ENCODE assay signal across 8 mouse cellular contexts in the genomic region with DNA sequence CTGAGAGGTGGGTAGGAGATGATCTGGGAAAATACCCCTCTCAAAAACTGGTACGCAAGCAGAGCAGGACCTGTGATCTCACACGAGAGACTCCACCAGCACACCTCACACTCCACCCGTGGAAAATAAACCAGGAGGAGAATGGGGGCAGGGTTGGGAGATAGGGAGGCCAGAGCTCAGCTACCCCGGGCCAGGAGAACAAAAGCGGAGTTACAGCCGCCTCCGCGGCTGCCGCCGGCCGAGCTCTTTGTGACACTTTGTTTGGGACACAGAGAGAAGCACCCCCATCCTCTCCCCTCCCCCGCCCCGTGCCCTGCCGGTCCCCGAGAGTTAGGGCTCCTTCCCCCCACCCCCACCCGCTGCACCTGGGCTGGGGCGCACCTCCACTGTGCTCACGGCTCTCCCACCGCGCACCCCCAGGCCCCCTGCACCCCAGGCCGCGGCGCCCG. TPM values are rescaled to one million over a fixed set of nuclear protein-coding genes. Genes with fewer than 3 reads are reported as not detected.
DNase-seq lines count a peak whose midpoint lies in the region; ATAC-seq and TF ChIP-seq lines count a peak whose summit lies in the region.

No protein-coding gene starts in this region.

- H3K36me3 ChIP-seq in forebrain, postnatal 0 days (ENCODE audit: insufficient read depth): no peaks in the 10 kb centered on the region; the same call in 1 of the 2 replicates
- peaks cover 18% of the 10 kb centered on the region for H3K36me3 ChIP-seq in limb, embryonic 10.5 days
- H3K36me3 ChIP-seq in midbrain, embryonic 16.5 days (ENCODE audit: control insufficient read depth, insufficient read depth, low read length): no peaks in the 10 kb centered on the region; the same call in 1 of the 2 replicates

- peak overlapping the region; percentile 72 for H3K27ac ChIP-seq in left cerebral cortex, adult 2 months
- H3K27ac ChIP-seq in forebrain, postnatal 0 days (ENCODE audit: low read depth, low read length): peak overlapping the region; percentile 90
- peak overlapping the region; percentile 96 for H3K27ac ChIP-seq in limb, embryonic 10.5 days
- H3K27ac ChIP-seq in midbrain, embryonic 16.5 days (ENCODE audit: low read length): peak overlapping the region; percentile 95

- no peak for TF ChIP-seq CTCF in left cerebral cortex, adult 2 months (IDR thresholded peaks at IDR 0.05)
- TF ChIP-seq CTCF in forebrain, postnatal 0 days (IDR thresholded peaks at IDR 0.05; ENCODE audit: low read depth): no peak

- intact Hi-C loops in left cerebral cortex, adult 2 months (cut with DNase I): no loop called here
- intact Hi-C loops in gastrocnemius, postnatal 36 days (cut with DNase I): no loop called here

- under 1% methylated on average over 20 of the region's 24 CpGs for WGBS in forebrain, postnatal 0 days
- WGBS in limb, embryonic 10.5 days: 2% methylated on average over 16 of the region's 24 CpGs
- 2% methylated on average over 19 of the region's 24 CpGs for WGBS in midbrain, embryonic 16.5 days

- peak overlapping the region; percentile 65 for H3K4me2 ChIP-seq in forebrain, postnatal 0 days (ENCODE audit: low read depth)
- peak overlapping the region; percentile 68 for H3K4me2 ChIP-seq in midbrain, embryonic 16.5 days (ENCODE audit: low read length)

- peak overlapping the region; percentile 74 for H3K9ac ChIP-seq in forebrain, postnatal 0 days
- H3K9ac ChIP-seq in midbrain, embryonic 16.5 days (ENCODE audit: low read depth, low read length): peak overlapping the region; percentile 81

- no peaks in the 10 kb centered on the region for H3K27me3 ChIP-seq in forebrain, postnatal 0 days (ENCODE audit: insufficient read depth, low read length)
- H3K27me3 ChIP-seq in limb, embryonic 10.5 days (ENCODE audit: low read depth, poor library complexity, severe bottlenecking): no peaks in the 10 kb centered on the region
- H3K27me3 ChIP-seq in midbrain, embryonic 16.5 days (ENCODE audit: control insufficient read depth, insufficient read depth, low read depth, low read length): no peaks in the 10 kb centered on the region

- ATAC-seq in forebrain, postnatal 0 days: peak; percentile 2; the same call in 1 of the 2 replicates
- ATAC-seq in midbrain, embryonic 16.5 days: peak; percentile 2; the same call in 1 of the 2 replicates

- no peak for DNase-seq in left cerebral cortex, adult 2 months (ENCODE audit: extremely low spot score in 1 of 2, low spot score in 2 of 2)
- no peak for DNase-seq in left cerebral cortex, adult 18-20 months (ENCODE audit: low spot score in 2 of 2)
- DNase-seq in cerebellum, adult 11 months: peak; percentile 63
- DNase-seq in forebrain, postnatal 0 days: peak; percentile 46
- peak; percentile 72 for DNase-seq in limb, embryonic 10.5 days (ENCODE audit: low spot score)
- DNase-seq in yolk sac, embryonic 10.5 days (ENCODE audit: low spot score): peak; percentile 47
- DNase-seq in gastrocnemius, postnatal 36 days: no peak

- H3K9me3 ChIP-seq in forebrain, postnatal 0 days (ENCODE audit: low read length): no peaks in the 10 kb centered on the region
- no peaks in the 10 kb centered on the region for H3K9me3 ChIP-seq in limb, embryonic 10.5 days (replicated peaks)
- no peaks in the 10 kb centered on the region for H3K9me3 ChIP-seq in midbrain, embryonic 16.5 days (replicated peaks; ENCODE audit: control insufficient read depth, low read length, poor library complexity, severe bottlenecking)

- H3K4me1 ChIP-seq in forebrain, postnatal 0 days (ENCODE audit: insufficient read depth): peaks cover 24% of the 10 kb centered on the region
- H3K4me1 ChIP-seq in limb, embryonic 10.5 days: peaks cover 78% of the 10 kb centered on the region
- H3K4me1 ChIP-seq in midbrain, embryonic 16.5 days (ENCODE audit: control insufficient read depth, insufficient read depth, low read length): peaks cover 63% of the 10 kb centered on the region

- peak overlapping the region; percentile 45 for H3K4me3 ChIP-seq in left cerebral cortex, adult 2 months
- peak overlapping the region; percentile 70 for H3K4me3 ChIP-seq in forebrain, postnatal 0 days (ENCODE audit: low read depth, low read length)
- H3K4me3 ChIP-seq in limb, embryonic 10.5 days: peak overlapping the region; percentile 80
- H3K4me3 ChIP-seq in midbrain, embryonic 16.5 days (ENCODE audit: low read depth, low read length): peak overlapping the region; percentile 64

RNA-seq across cellular contexts. Expression of a gene that starts 1.7 kb away (rescaled TPM):
- under 1 TPM in 1 of 2 experiments, not detected in 1; 0.37 TPM for total RNA-seq in left cerebral cortex, adult 2 months (2021)
- under 1 TPM; 0.28 to 0.56 TPM for total RNA-seq in left cerebral cortex, adult 18-20 months (2021)
- 0.38 TPM in 1 of 2 replicates, not detected in the other for total RNA-seq in forebrain, postnatal 0 days (2014; rRNA removed)
- 0.67 TPM in 1 of 2 replicates, not detected in the other for polyA plus RNA-seq in forebrain, postnatal 0 days (2015; fragmentation: Nextera tagmentation; extraction: Ambion mirVana)
- 0.41 and 0.66 TPM in 2 replicates for polyA plus RNA-seq in limb, embryonic 10.5 days (2016; fragmentation: Nextera tagmentation; extraction: Ambion mirVana)
- 0.16 and 1.0 TPM in 2 replicates for polyA plus RNA-seq in midbrain, embryonic 16.5 days (2015; fragmentation: Nextera tagmentation; extraction: Ambion mirVana)
- 1 to 10 TPM; 1.3 to 1.5 TPM for total RNA-seq in gastrocnemius, postnatal 36 days (2021)

RNA-seq across cellular contexts. Expression of a gene that starts 6.7 kb away (rescaled TPM):
- total RNA-seq in left cerebral cortex, adult 2 months (2021): 10 to 100 TPM; 36.4 to 41.4 TPM
- 10 to 100 TPM; 40.6 to 41.3 TPM for total RNA-seq in left cerebral cortex, adult 18-20 months (2021)
- 37.2 and 51.4 TPM in 2 replicates for total RNA-seq in forebrain, postnatal 0 days (2014; rRNA removed)
- polyA plus RNA-seq in forebrain, postnatal 0 days (2015; fragmentation: Nextera tagmentation; extraction: Ambion mirVana): 16.6 and 19.8 TPM in 2 replicates
- 45.6 and 51.1 TPM in 2 replicates for polyA plus RNA-seq in limb, embryonic 10.5 days (2016; fragmentation: Nextera tagmentation; extraction: Ambion mirVana)
- polyA plus RNA-seq in midbrain, embryonic 16.5 days (2015; fragmentation: Nextera tagmentation; extraction: Ambion mirVana): 30.3 and 33.6 TPM in 2 replicates
- 10 to 100 TPM in 1 of 2 experiments, 1 to 10 TPM in 1; 9.7 to 12.4 TPM for total RNA-seq in gastrocnemius, postnatal 36 days (2021)

RNA-seq across cellular contexts. Expression of a gene that starts 28.5 kb away (rescaled TPM):
- not detected for total RNA-seq in left cerebral cortex, adult 2 months (2021)
- total RNA-seq in left cerebral cortex, adult 18-20 months (2021): not detected
- total RNA-seq in forebrain, postnatal 0 days (2014; rRNA removed): not detected in 2 replicates
- not detected in 2 replicates for polyA plus RNA-seq in forebrain, postnatal 0 days (2015; fragmentation: Nextera tagmentation; extraction: Ambion mirVana)
- polyA plus RNA-seq in limb, embryonic 10.5 days (2016; fragmentation: Nextera tagmentation; extraction: Ambion mirVana): not detected in 2 replicates
- not detected in 2 replicates for polyA plus RNA-seq in midbrain, embryonic 16.5 days (2015; fragmentation: Nextera tagmentation; extraction: Ambion mirVana)
- total RNA-seq in gastrocnemius, postnatal 36 days (2021): not detected

RNA-seq across cellular contexts. Expression of a gene that starts 29.3 kb away (rescaled TPM):
- 10 to 100 TPM; 28.8 to 31.1 TPM for total RNA-seq in left cerebral cortex, adult 2 months (2021)
- total RNA-seq in left cerebral cortex, adult 18-20 months (2021): 10 to 100 TPM; 23.4 to 28.6 TPM
- total RNA-seq in forebrain, postnatal 0 days (2014; rRNA removed): 61.6 and 84.6 TPM in 2 replicates
- polyA plus RNA-seq in forebrain, postnatal 0 days (2015; fragmentation: Nextera tagmentation; extraction: Ambion mirVana): 27.3 and 46.8 TPM in 2 replicates
- 190 and 236 TPM in 2 replicates for polyA plus RNA-seq in limb, embryonic 10.5 days (2016; fragmentation: Nextera tagmentation; extraction: Ambion mirVana)
- polyA plus RNA-seq in midbrain, embryonic 16.5 days (2015; fragmentation: Nextera tagmentation; extraction: Ambion mirVana): 78.0 and 79.7 TPM in 2 replicates
- 10 to 100 TPM; 13.9 to 18.5 TPM for total RNA-seq in gastrocnemius, postnatal 36 days (2021)

Comparison
In these comparisons a context has a peak if more than half of its experiments do, and no peak if none do; other contexts are left out.
1. DNase-seq: peak in cerebellum, adult 11 months (single experiment), forebrain, postnatal 0 days (single experiment), limb, embryonic 10.5 days (single experiment) and yolk sac, embryonic 10.5 days (single experiment); none in left cerebral cortex, adult 2 months (0 of 2), left cerebral cortex, adult 18-20 months (0 of 2) and gastrocnemius, postnatal 36 days (0 of 2).
2. Peak in every context shown above with its lines, with median percentiles within 50 percentile points of each other: H3K27ac ChIP-seq and H3K4me3 ChIP-seq.